Mouse (Mus musculus) stomach, embryonic 16.5 days (tissue): ENCODE measurements around the gene Abtb2. TPM values are rescaled to one million over a fixed set of nuclear protein-coding genes. Genes with fewer than 3 reads are reported as not detected.

ENCODE experiments used
- ATAC-seq: fragments of 200-750 bp; cut with Nextera tagmentation; 2 replicates; pipeline ENCODE4 v1.8.0; 2017; ENCODE audit warnings: moderate number of reproducible peaks, moderate TSS enrichment; ENCODE audit not compliant: insufficient read depth, low FRiP score
- H3K27ac ChIP-seq: fragments of 300-500 bp; sonication (generic); 2 replicates; pipeline ENCODE4 v1.5.1; 2014; ENCODE audit warnings: low read length
- H3K27me3 ChIP-seq: fragments of 300-500 bp; sonication (generic); 2 replicates; pipeline ENCODE4 v1.6.1; 2014; ENCODE audit warnings: low read length, control low read depth, mixed read lengths; ENCODE audit not compliant: control insufficient read depth, insufficient read depth
- H3K36me3 ChIP-seq: fragments of 300-500 bp; sonication (generic); 2 replicates; pipeline ENCODE4 v1.6.1; 2014; ENCODE audit warnings: low read length; ENCODE audit not compliant: control insufficient read depth, insufficient read depth
- H3K4me1 ChIP-seq: fragments of 300-500 bp; sonication (generic); 2 replicates; pipeline ENCODE4 v1.6.1; 2014; ENCODE audit warnings: low read length, control low read depth, mixed read lengths; ENCODE audit not compliant: control insufficient read depth, insufficient read depth
- H3K4me2 ChIP-seq: fragments of 300-500 bp; sonication (generic); 2 replicates; pipeline ENCODE4 v1.6.1; 2014; ENCODE audit warnings: low read depth, low read length, mixed read lengths
- H3K4me3 ChIP-seq: fragments of 300-500 bp; sonication (generic); replicated peaks from 2 replicates; pipeline ENCODE4 v1.5.1; 2014; ENCODE audit warnings: mild to moderate bottlenecking, low read length
- H3K9ac ChIP-seq: fragments of 300-500 bp; sonication (generic); 2 replicates; pipeline ENCODE4 v1.6.1; 2014; ENCODE audit warnings: low read length
- H3K9me3 ChIP-seq: fragments of 300-500 bp; sonication (generic); replicated peaks from 2 replicates; pipeline ENCODE4 v1.6.1; 2016; ENCODE audit warnings: low read length, control low read depth; ENCODE audit not compliant: control insufficient read depth
- WGBS: fragments of 180-500 bp; shearing (Covaris S2); extraction: QIAGEN DNeasy Blood & Tissue Kit; methylation state at CpG from one replicate; pipeline ENCODE4 v1.1.7; 2014; 5-methylcytosine and 5-hydroxymethylcytosine counted together
- polyA plus RNA-seq: library from polyadenylated mRNA; unstranded; fragments of >200 nt; fragmentation: Nextera tagmentation; extraction: Ambion mirVana; gene quantifications from 2 replicates; pipeline ENCODE4 v1.2.1, GENCODE M21; 2015

Abtb2 gene
- polyA plus RNA-seq, 1 experiment from 2014 or later, result 5.3 TPM

GRCm38 (mm10) chr2:103682927-103683442 lies 116.9 kb downstream of the Abtb2 start:
- Histone ChIP-seq H3K9ac (no peak overlapping the region), H3K4me1 (peaks cover 5% of the 10 kb centered on the region), H3K27me3 (no peaks in the 10 kb centered on the region), H3K36me3 (no peaks in the 10 kb centered on the region), H3K4me2 (no peak overlapping the region), H3K9me3 (no peaks in the 10 kb centered on the region), H3K4me3 (no peak overlapping the region), H3K27ac (no peak overlapping the region)
- ATAC-seq, result no peak
- 84% methylated on average over 9 of the region's 9 CpGs for WGBS

- Histone ChIP-seq H3K27ac (no peak overlapping the region), H3K27me3 (no peaks in the 10 kb centered on the region), H3K4me3 (no peak overlapping the region), H3K9me3 (no peaks in the 10 kb centered on the region), H3K36me3 (no peaks in the 10 kb centered on the region), H3K4me1 (peaks cover 5% of the 10 kb centered on the region), H3K9ac (no peak overlapping the region), H3K4me2 (no peak overlapping the region)
- no peak for ATAC-seq
- WGBS, result 84% methylated on average over 2 of the region's 2 CpGs
Observed at GRCm38 (mm10) chr2:103684431-103684830, 118.3 kb downstream of the Abtb2 start.

- Histone ChIP-seq H3K9me3 (no peaks in the 10 kb centered on the region), H3K9ac (no peak overlapping the region), H3K27ac (peak overlapping the region; percentile 34; the same call in 1 of the 2 replicates), H3K4me1 (peaks cover 5% of the 10 kb centered on the region), H3K36me3 (no peaks in the 10 kb centered on the region), H3K4me2 (no peak overlapping the region), H3K27me3 (no peaks in the 10 kb centered on the region), H3K4me3 (no peak overlapping the region)
- WGBS, result 45% methylated on average over 7 of the region's 7 CpGs
- peak; percentile 54 for ATAC-seq
Observed at GRCm38 (mm10) chr2:103684926-103685577, 118.9 kb downstream of the Abtb2 start.

- H3K36me3 ChIP-seq, result no peaks in the 10 kb centered on the region
- no peaks in the 10 kb centered on the region for H3K9me3 ChIP-seq
- no peak overlapping the region for H3K27ac ChIP-seq
- H3K9ac ChIP-seq, result no peak overlapping the region
- 0 out of 2 replicates have a peak, but pooled peaks have one; percentile 19 for ATAC-seq
- H3K4me1 ChIP-seq, result peaks cover 9% of the 10 kb centered on the region
- H3K4me2 ChIP-seq, result no peak overlapping the region
- no peak overlapping the region for H3K4me3 ChIP-seq
- H3K27me3 ChIP-seq, result no peaks in the 10 kb centered on the region
- 81% methylated on average over 4 of the region's 4 CpGs for WGBS
Observed at GRCm38 (mm10) chr2:103685581-103685980, 119.5 kb downstream of the Abtb2 start.

GRCm38 (mm10) chr2:103687143-103687542 lies 121.0 kb downstream of the Abtb2 start:
- no peak for ATAC-seq

GRCm38 (mm10) chr2:103687888-103688287 lies 121.8 kb downstream of the Abtb2 start:
- Histone ChIP-seq H3K27me3 (no peaks in the 10 kb centered on the region), H3K9ac (no peak overlapping the region), H3K4me3 (no peak overlapping the region), H3K4me2 (no peak overlapping the region), H3K4me1 (peaks cover 9% of the 10 kb centered on the region), H3K9me3 (no peaks in the 10 kb centered on the region), H3K27ac (no peak overlapping the region), H3K36me3 (no peaks in the 10 kb centered on the region)
- no peak for ATAC-seq

More at GRCm38 (mm10) chr2:103687143-103687542, 121.0 kb downstream of the Abtb2 start:
- H3K27ac ChIP-seq, result no peak overlapping the region
- no peak overlapping the region for H3K4me3 ChIP-seq
- H3K4me2 ChIP-seq, result no peak overlapping the region
- H3K4me1 ChIP-seq, result peaks cover 9% of the 10 kb centered on the region
- H3K36me3 ChIP-seq, result no peaks in the 10 kb centered on the region
- no peak overlapping the region for H3K9ac ChIP-seq
- H3K27me3 ChIP-seq, result no peaks in the 10 kb centered on the region
- H3K9me3 ChIP-seq, result no peaks in the 10 kb centered on the region

- no peak for ATAC-seq
- H3K27ac ChIP-seq, result peak overlapping the region; percentile 13; the same call in 1 of the 2 replicates
- 55% methylated on average over 6 of the region's 6 CpGs for WGBS
Observed at GRCm38 (mm10) chr2:103690425-103690824, 124.3 kb downstream of the Abtb2 start.

GRCm38 (mm10) chr2:103690828-103691227 lies 124.7 kb downstream of the Abtb2 start:
- ATAC-seq, result 0 out of 2 replicates have a peak, but pooled peaks have one; percentile 21
- H3K27ac ChIP-seq, result peak overlapping the region; percentile 13

More at GRCm38 (mm10) chr2:103690425-103690824, 124.3 kb downstream of the Abtb2 start:
- Histone ChIP-seq H3K4me1 (peaks cover 5% of the 10 kb centered on the region), H3K27me3 (no peaks in the 10 kb centered on the region), H3K36me3 (no peaks in the 10 kb centered on the region), H3K9me3 (no peaks in the 10 kb centered on the region), H3K4me3 (no peak overlapping the region), H3K9ac (no peak overlapping the region), H3K4me2 (no peak overlapping the region)

GRCm38 (mm10) chr2:103691278-103691677 lies 125.2 kb downstream of the Abtb2 start:
- Histone ChIP-seq H3K27me3 (no peaks in the 10 kb centered on the region), H3K4me3 (no peak overlapping the region), H3K4me2 (no peak overlapping the region), H3K9ac (no peak overlapping the region), H3K9me3 (no peaks in the 10 kb centered on the region), H3K4me1 (peaks cover 4% of the 10 kb centered on the region; the same call in 1 of the 2 replicates), H3K27ac (no peak overlapping the region), H3K36me3 (no peaks in the 10 kb centered on the region)
- ATAC-seq, result no peak
- 63% methylated on average over 1 of the region's 1 CpGs for WGBS

More at GRCm38 (mm10) chr2:103690828-103691227, 124.7 kb downstream of the Abtb2 start:
- 45% methylated on average over 5 of the region's 5 CpGs for WGBS
- H3K9ac ChIP-seq, result no peak overlapping the region
- H3K4me3 ChIP-seq, result no peak overlapping the region
- H3K9me3 ChIP-seq, result no peaks in the 10 kb centered on the region
- peaks cover 4% of the 10 kb centered on the region; the same call in 1 of the 2 replicates for H3K4me1 ChIP-seq
- no peaks in the 10 kb centered on the region for H3K27me3 ChIP-seq
- H3K4me2 ChIP-seq, result no peak overlapping the region
- no peaks in the 10 kb centered on the region for H3K36me3 ChIP-seq
